Mouse (Mus musculus) CH12.LX (cell line): ENCODE measurements around the gene Arhgap45. TPM values are rescaled to one million over a fixed set of nuclear protein-coding genes. Genes with fewer than 3 reads are reported as not detected.

Source experiments
- DNase-seq: peaks from one replicate; pipeline ENCODE4 v3.0.0-alpha.2; 2013; ENCODE audit errors: extremely low read depth
- H3K27ac ChIP-seq: 2 replicates; pipeline ENCODE4 v1.5.1; 2012; ENCODE audit warnings: low read depth, mild to moderate bottlenecking, control low read depth, moderate library complexity; ENCODE audit not compliant: insufficient read depth
- H3K27me3 ChIP-seq: replicated peaks from 2 replicates; pipeline ENCODE3; 2012; ENCODE audit warnings: inconsistent platforms
- H3K36me3 ChIP-seq, 2 experiments: replicated peaks in 1 of 2; 2 replicates each; pipeline versions ENCODE3 to v1.6.1; 2012; ENCODE audit warnings: inconsistent platforms in 1 of 2, low read length in 1 of 2, mild to moderate bottlenecking in 1 of 2, mixed read lengths in 1 of 2, moderate library complexity in 1 of 2; ENCODE audit not compliant: control insufficient read depth in 1 of 2, insufficient read depth in 1 of 2
- H3K4me1 ChIP-seq, 2 experiments: 2 replicates each; pipeline ENCODE4 v1.6.1; 2012; ENCODE audit warnings: inconsistent platforms in 1 of 2, moderate library complexity in 1 of 2; ENCODE audit not compliant: insufficient read depth in 2 of 2, control insufficient read depth in 1 of 2
- H3K4me2 ChIP-seq: 2 replicates; pipeline ENCODE4 v1.6.1; 2012; ENCODE audit warnings: low read depth, mild to moderate bottlenecking, control low read depth; ENCODE audit not compliant: poor library complexity, insufficient read depth, severe bottlenecking
- H3K4me3 ChIP-seq, 3 experiments: fragments of 150-350 bp in 1 of 3; sonication (generic) in 1 of 3; replicated peaks in 1 of 3; 2 replicates each; pipeline versions ENCODE3 to v1.5.1; 2011 to 2012; ENCODE audit warnings: low read depth in 2 of 3, low read length in 2 of 3, mild to moderate bottlenecking in 2 of 3, moderate library complexity in 2 of 3, control low read depth in 1 of 3, improper control_type of control experiment in 1 of 3, inconsistent platforms in 1 of 3, mixed read lengths in 1 of 3; ENCODE audit not compliant: poor library complexity in 1 of 3
- H3K79me2 ChIP-seq: replicated peaks from 2 replicates; pipeline ENCODE4 v1.6.1; 2012; ENCODE audit warnings: mild to moderate bottlenecking, moderate library complexity; ENCODE audit not compliant: control insufficient read depth, poor library complexity, insufficient read depth, severe bottlenecking; ENCODE audit errors: extremely low read depth
- H3K9ac ChIP-seq: 2 replicates; pipeline ENCODE4 v1.6.1; 2012; ENCODE audit warnings: low read depth, mild to moderate bottlenecking, control low read depth, moderate library complexity; ENCODE audit not compliant: insufficient read depth
- H3K9me3 ChIP-seq: replicated peaks from 2 replicates; pipeline ENCODE3; 2012; ENCODE audit warnings: low read length, inconsistent platforms, mixed read lengths
- CHD1 ChIP-seq: IDR thresholded peaks from 2 replicates; pipeline ENCODE4 v1.6.1; 2012; ENCODE audit warnings: low read depth, low read length, improper control_type of control experiment, inconsistent platforms
- CTCF ChIP-seq, 2 experiments: IDR thresholded peaks in 1 of 2; conservative IDR thresholded peaks in 1 of 2; 2 replicates each; pipeline ENCODE4 v1.5.1; 2011 to 2012; ENCODE audit warnings: low read depth in 2 of 2, low read length in 2 of 2, improper control_type of control experiment in 1 of 2, inconsistent platforms in 1 of 2, mild to moderate bottlenecking in 1 of 2, moderate library complexity in 1 of 2
- E2F4 ChIP-seq: IDR thresholded peaks from 2 replicates; pipeline ENCODE4 v1.6.1; 2011; ENCODE audit warnings: low read depth, low read length, improper control_type of control experiment; ENCODE audit not compliant: insufficient replicate concordance
- EP300 ChIP-seq: IDR thresholded peaks from 2 replicates; pipeline ENCODE4 v1.6.1; 2011; ENCODE audit warnings: low read length, improper control_type of control experiment
- ETS1 ChIP-seq: conservative IDR thresholded peaks from 2 replicates; pipeline ENCODE4 v1.6.1; 2012; ENCODE audit warnings: low read depth, mild to moderate bottlenecking, inconsistent platforms, low read length, improper control_type of control experiment, moderate library complexity
- HCFC1 ChIP-seq: IDR thresholded peaks from 2 replicates; pipeline ENCODE4 v1.6.1; 2012; ENCODE audit warnings: low read depth, mild to moderate bottlenecking, inconsistent platforms, low read length, improper control_type of control experiment
- IRF4 ChIP-seq: IDR thresholded peaks from 2 replicates; pipeline ENCODE4 v1.6.1; 2014; ENCODE audit warnings: low read depth, mild to moderate bottlenecking, inconsistent platforms, low read length, improper control_type of control experiment
- JUN ChIP-seq: IDR thresholded peaks from 2 replicates; pipeline ENCODE4 v1.6.1; 2011; ENCODE audit warnings: low read depth, mild to moderate bottlenecking, low read length, improper control_type of control experiment, moderate library complexity; ENCODE audit not compliant: insufficient read depth
- MAX ChIP-seq: IDR thresholded peaks from 2 replicates; pipeline ENCODE4 v1.6.1; 2011; ENCODE audit warnings: low read length, improper control_type of control experiment
- MAZ ChIP-seq: IDR thresholded peaks from 2 replicates; pipeline ENCODE4 v1.6.1; 2012; ENCODE audit warnings: low read depth, mild to moderate bottlenecking, inconsistent platforms, low read length, improper control_type of control experiment, moderate library complexity
- MEF2A ChIP-seq: IDR thresholded peaks from 2 replicates; pipeline ENCODE4 v1.6.1; 2014; ENCODE audit warnings: low read depth, mild to moderate bottlenecking, inconsistent platforms, low read length, improper control_type of control experiment, borderline replicate concordance
- MXI1 ChIP-seq: IDR thresholded peaks from 2 replicates; pipeline ENCODE4 v1.6.1; 2011; ENCODE audit warnings: mild to moderate bottlenecking, low read depth, low read length, improper control_type of control experiment
- NELFE ChIP-seq: IDR thresholded peaks from 2 replicates; pipeline ENCODE4 v1.6.1; 2011; ENCODE audit warnings: low read depth, low read length, improper control_type of control experiment
- NRF1 ChIP-seq: IDR thresholded peaks from 2 replicates; pipeline ENCODE4 v1.6.1; 2014; ENCODE audit warnings: low read depth, mild to moderate bottlenecking, inconsistent platforms, low read length, improper control_type of control experiment, moderate library complexity
- PAX5 ChIP-seq: IDR thresholded peaks from 2 replicates; pipeline ENCODE4 v1.6.1; 2012; ENCODE audit warnings: low read length, inconsistent platforms, mixed read lengths
- POLR2A ChIP-seq: IDR thresholded peaks from 2 replicates; pipeline ENCODE4 v1.6.1; 2011; ENCODE audit warnings: low read depth, mild to moderate bottlenecking, improper control_type of control experiment, low read length
- RAD21 ChIP-seq: IDR thresholded peaks from 2 replicates; pipeline ENCODE4 v1.6.1; 2011; ENCODE audit warnings: low read depth, mild to moderate bottlenecking, low read length, improper control_type of control experiment, moderate library complexity
- RCOR1 ChIP-seq: conservative IDR thresholded peaks from 2 replicates; pipeline ENCODE4 v1.6.1; 2012; ENCODE audit warnings: low read depth, mild to moderate bottlenecking, inconsistent platforms, low read length, improper control_type of control experiment
- SMC3 ChIP-seq: IDR thresholded peaks from 2 replicates; pipeline ENCODE4 v1.6.1; 2011; ENCODE audit warnings: low read depth, low read length, improper control_type of control experiment
- TBP ChIP-seq: conservative IDR thresholded peaks from 2 replicates; pipeline ENCODE4 v1.6.1; 2011; ENCODE audit warnings: low read depth, low read length, improper control_type of control experiment
- UBTF ChIP-seq: IDR thresholded peaks from 2 replicates; pipeline ENCODE4 v1.6.1; 2012; ENCODE audit warnings: low read depth, mild to moderate bottlenecking, inconsistent platforms, low read length, improper control_type of control experiment, moderate library complexity
- ZKSCAN1 ChIP-seq: IDR thresholded peaks from 2 replicates; pipeline ENCODE4 v1.6.1; 2012; ENCODE audit warnings: low read depth, inconsistent platforms, low read length, improper control_type of control experiment, borderline replicate concordance
- ZMIZ1 ChIP-seq: IDR thresholded peaks from 2 replicates; pipeline ENCODE4 v1.6.1; 2012; ENCODE audit warnings: low read depth, mild to moderate bottlenecking, inconsistent platforms, low read length, improper control_type of control experiment
- ZNF384 ChIP-seq: IDR thresholded peaks from 2 replicates; pipeline ENCODE4 v1.6.1; 2012; ENCODE audit warnings: low read depth, low read length, improper control_type of control experiment, inconsistent platforms
- dilution Hi-C: fragments of 300-500 bp; cut with MboI; formaldehyde crosslinking; loops from 2 replicates; pipeline ENCODE4 v1.14.3; 2020; ENCODE audit warnings: low sequenced_read_pairs; ENCODE audit not compliant: extremely low pct_unique_long_range_greater_than_20kb, extremely low pct_ligation_motif_present
- in situ Hi-C: fragments of 300-500 bp; cut with MboI; formaldehyde crosslinking; loops from 3 replicates; pipeline ENCODE4 v1.14.3; 2019; ENCODE audit warnings: low sequenced_read_pairs, low pct_ligation_motif_present, low pct_unique_long_range_greater_than_20kb, mixed read lengths
- polyA plus RNA-seq: library from polyadenylated mRNA; unstranded; fragments of >175 nt; gene quantifications from 2 replicates; pipeline ENCODE4 v1.2.1, GENCODE M21; 2012; ENCODE audit warnings: low read depth; ENCODE audit not compliant: insufficient read length
- total RNA-seq, 2 experiments: library from RNA; depleted of rRNA; stranded (reverse); fragments of 300-350 nt in 1 of 2; fragments of >200 nt in 1 of 2; gene quantifications; 2 replicates each; pipeline ENCODE4 v1.2.3; 2012 to 2014

The Arhgap45 gene
- total and polyA plus RNA-seq, 3 experiments = 10.3 to 25.9 (median 20.2) TPM

DNA sequence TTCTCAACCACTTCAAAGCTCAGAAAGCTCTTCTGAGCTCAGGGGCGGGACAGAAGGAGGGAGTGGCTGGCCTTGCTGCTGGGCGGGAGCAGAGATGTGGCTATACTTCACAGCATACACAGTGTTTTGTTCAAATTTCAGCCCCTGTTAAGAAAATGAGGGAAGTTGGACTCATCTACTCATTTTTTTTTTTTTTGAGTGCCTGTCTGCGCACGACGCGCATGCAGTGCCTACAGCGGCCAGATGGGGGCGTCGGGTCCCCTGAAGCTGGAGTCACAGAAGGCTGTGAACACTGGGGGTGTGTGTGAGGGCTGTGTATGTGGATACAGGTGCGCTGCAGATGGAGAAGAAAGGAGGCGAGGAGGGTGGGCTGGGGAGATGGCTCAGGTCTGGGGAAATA, 29.5 kb upstream of the Arhgap45 start:
- no peak for TF ChIP-seq PAX5
- TF ChIP-seq MXI1 = no peak; the same call in 1 of the 2 replicates
- no peak for TF ChIP-seq IRF4
- TF ChIP-seq CHD1 = no peak
- peak; percentile 71 to 91 for TF ChIP-seq CTCF (conservative IDR thresholded peaks at IDR 0.05 in 1 of 2, IDR thresholded peaks at IDR 0.05 in 1 of 2; ENCODE audit: low read depth in 2 of 2, low read length in 2 of 2)
- no peak for TF ChIP-seq JUN
- no peak for TF ChIP-seq ZMIZ1
- peak; percentile 72 for TF ChIP-seq SMC3
- TF ChIP-seq POLR2A = 0 out of 2 replicates have a peak, but pooled peaks have one; percentile 15
- peak; percentile 70 for TF ChIP-seq NRF1
- TF ChIP-seq TBP = no peak
- TF ChIP-seq MAZ = no peak
- no peak for TF ChIP-seq MAX
- no peak for TF ChIP-seq NELFE
- no peak for TF ChIP-seq ZKSCAN1
- no peak for TF ChIP-seq RCOR1
- peak; percentile 65 for TF ChIP-seq RAD21
- peak; percentile 98 for TF ChIP-seq ZNF384
- peak; percentile 5; the same call in 1 of the 2 replicates for TF ChIP-seq EP300
- TF ChIP-seq ETS1 = no peak
- TF ChIP-seq E2F4 = 0 out of 2 replicates have a peak, but pooled peaks have one; percentile 19
- TF ChIP-seq HCFC1 = no peak
- TF ChIP-seq UBTF = no peak
- TF ChIP-seq MEF2A = no peak
- Histone ChIP-seq H3K27ac (0 out of 2 replicates have a peak overlapping the region, but pooled peaks have one; percentile 26), H3K79me2 (peaks cover 19% of the 10 kb centered on the region), H3K4me3 (peak overlapping the region in 2 of 3 experiments; percentile 0 to 89), H3K9me3 (peaks cover 9% of the 10 kb centered on the region), H3K9ac (peak overlapping the region; percentile 68), H3K4me2 (peak overlapping the region; percentile 81), H3K27me3 (peaks cover 3% of the 10 kb centered on the region), H3K36me3 (peaks cover 3 to 20% of the 10 kb centered on the region in 2 experiments), H3K4me1 (peaks cover 16 to 52% of the 10 kb centered on the region in 2 experiments)
- peak; percentile 89 for DNase-seq
- in situ Hi-C loops (loop anchor here (5.0 kb wide), 2 partner anchors 125 to 155 kb away; partner anchors contain the start of gene Cbarp), dilution Hi-C loops (no loop called here)
